Mouse (Mus musculus) NIH3T3 (cell line): ENCODE measurements around the gene Aoc2.
A peak's percentile ranks its signal among the peaks of the same experiment; 100 is the strongest.

Experiments
- DNase-seq: peaks from one replicate; pipeline ENCODE4 v3.0.0-alpha.2; 2012; ENCODE audit warnings: low read depth

The Aoc2 gene

DNA sequence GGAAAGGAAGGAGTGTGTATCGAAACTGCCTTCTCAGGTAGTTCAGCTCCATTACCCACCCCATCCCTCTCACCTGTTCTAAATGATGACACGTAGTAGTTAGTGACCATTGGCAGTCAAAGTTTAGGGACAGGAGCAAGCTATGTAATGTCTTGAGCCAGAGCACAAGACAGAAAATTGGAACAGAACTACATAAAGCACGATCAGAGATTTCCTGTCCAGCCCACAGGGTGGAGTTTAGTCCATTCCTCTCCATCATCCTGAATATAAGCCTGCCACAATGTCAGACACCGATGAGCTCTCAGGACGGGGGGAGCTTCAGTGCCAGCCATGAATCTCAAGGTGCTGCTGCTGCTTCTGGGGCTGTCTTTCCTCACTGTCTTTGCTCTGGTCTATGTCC, at the start of gene Aoc2:
Gene Aoc2, plus strand, starts transcription at position 301 of the 400 bp plus-strand sequence.
- no peak for DNase-seq

DNA sequence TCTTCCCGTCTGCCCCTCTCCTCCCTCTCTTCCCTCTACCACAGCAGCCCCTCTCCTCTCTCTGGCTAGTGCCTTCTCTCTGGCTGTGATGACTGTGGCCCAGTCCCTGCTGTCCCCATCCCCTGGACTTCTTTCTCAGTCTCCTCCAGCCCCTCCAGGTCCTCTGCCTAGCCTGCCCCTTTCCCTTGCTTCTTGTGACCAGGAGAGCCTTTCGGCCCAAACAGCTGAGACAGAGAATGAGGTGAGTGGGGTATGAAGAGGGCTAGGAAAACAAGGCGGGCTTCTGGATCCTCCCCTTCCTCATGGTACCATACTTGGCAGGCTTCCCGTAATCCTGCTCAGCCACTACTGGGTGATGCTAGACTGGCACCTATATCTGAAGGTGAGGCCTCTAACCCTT, 49.6 kb upstream of the Aoc2 start:
- DNase-seq: no peak

DNA sequence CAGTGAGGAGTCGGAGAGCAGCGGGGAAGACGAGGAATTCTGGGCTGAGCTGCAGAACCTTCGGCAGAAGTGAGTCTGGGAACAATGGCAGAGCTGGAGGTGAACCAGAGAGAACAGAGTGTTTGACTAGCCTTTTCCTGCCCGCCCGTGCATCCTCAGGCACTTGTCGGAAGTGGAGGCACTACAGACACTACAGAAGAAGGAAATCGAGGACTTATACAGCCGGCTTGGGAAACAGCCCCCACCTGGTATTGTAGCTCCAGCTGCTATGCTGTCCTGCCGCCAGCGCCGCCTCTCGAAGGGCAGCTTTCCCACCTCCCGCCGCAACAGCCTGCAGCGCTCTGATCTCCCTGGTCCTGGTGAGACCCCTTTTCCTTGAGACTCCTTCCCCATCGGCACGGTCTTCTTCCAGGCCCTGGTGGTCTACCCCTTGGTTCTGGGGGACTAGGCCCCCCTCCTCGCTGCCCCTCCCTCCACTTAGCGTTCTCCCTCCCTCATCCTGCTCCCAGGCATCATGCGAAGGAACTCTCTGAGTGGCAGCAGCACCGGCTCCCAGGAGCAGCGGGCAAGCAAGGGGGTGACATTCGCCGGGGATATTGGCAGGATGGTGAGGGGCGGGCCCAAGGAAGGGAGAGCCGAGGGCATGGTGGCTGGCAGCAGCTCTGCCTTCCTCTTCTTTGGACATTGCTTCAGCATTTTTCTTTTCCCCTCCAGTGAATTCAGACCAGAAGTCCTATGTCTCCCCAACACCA, 48.4 kb upstream of the Aoc2 start:
- no peak for DNase-seq

DNA sequence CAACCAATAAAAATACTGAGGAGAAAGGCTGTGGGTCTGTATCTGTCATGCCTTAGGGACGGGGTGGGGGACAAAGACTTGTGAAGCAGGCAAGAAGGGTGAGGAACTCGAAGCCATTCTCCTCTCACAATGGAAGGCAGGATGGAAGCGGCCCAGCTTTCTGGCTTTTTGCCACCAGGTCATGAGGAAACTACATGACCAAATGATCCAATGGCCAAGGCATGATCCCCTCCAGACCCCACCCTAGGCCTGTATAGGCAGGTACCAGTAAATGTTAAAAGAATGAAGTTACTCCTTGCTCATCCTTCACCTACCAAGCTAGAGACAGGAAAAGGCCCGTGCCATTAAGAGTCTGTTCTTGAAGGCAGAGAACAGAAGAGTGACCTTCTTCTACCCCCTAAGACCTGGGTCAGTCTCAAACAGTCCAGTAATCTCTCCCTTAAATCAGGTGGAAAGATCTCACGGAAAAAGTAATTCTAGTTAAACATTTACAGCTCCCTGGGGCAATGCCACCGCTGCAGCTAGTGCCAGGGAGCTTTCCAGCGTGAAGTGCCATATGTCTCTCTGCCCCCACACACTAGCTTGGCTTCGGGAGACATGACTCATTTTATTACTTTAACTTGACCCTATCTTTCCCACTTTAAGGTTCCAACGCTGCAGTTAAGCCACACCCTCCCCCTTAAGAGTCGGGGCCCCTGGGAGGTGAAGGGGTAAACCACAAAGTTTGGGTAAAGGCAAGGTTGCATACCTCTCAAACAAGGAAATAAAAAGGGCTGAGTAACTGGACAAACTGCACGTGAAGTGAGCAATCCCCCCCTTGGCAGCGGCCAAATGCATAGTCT, 47.3 kb upstream of the Aoc2 start:
- DNase-seq: peak; percentile 82

DNA sequence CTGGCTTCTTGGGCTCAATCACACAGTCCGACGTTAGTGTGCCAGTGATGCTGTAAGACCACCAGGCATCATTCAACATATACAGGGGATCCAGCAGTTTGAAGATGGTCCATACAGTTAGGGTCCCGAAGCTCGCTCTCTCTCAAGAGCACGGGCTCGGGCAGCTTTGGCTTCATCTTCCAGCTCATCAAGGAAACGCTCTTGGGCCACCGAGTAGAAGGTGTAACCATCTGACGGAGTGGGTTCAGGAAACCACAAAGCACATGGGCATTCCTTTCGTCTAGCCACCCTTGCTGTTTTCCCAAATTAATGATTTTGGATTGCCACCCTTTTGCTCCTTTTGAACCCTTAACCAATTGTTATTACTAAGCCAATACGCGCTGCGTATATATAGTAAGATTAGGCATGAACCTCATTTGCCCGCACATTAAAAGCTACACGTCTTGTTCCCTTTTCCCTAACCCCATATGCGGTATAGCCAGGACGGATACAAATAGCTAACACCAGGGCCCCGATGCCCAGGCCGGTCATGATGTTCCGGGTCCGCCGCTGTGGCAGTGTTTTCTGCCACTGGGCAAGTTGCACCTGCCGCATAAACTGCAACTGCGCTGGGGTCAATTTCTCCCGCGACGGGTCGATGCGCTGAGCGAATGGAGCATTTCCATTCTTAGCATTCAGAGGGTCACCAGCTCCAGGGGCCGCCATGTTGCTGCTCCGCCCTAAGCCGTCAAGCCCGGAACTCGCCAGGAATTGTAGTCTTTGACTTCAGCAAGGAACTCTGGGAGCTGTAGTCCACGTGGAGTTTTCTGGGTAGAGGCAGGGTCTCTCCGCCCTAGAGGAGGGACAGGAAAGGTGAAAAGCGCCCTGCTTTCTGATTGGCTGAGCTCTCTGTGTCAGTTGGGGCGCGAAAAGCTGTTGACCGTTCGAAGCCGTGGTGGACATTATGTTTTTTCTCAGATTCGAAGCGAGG, 46.4 kb upstream of the Aoc2 start, which contains the start of the genes Cntd1 and Coa3:
Gene Cntd1, plus strand, starts transcription at position 790 of the 970 bp plus-strand sequence.
Gene Coa3, minus strand, starts transcription at position 892 of the 970 bp plus-strand sequence.
- DNase-seq: peak; percentile 90

DNA sequence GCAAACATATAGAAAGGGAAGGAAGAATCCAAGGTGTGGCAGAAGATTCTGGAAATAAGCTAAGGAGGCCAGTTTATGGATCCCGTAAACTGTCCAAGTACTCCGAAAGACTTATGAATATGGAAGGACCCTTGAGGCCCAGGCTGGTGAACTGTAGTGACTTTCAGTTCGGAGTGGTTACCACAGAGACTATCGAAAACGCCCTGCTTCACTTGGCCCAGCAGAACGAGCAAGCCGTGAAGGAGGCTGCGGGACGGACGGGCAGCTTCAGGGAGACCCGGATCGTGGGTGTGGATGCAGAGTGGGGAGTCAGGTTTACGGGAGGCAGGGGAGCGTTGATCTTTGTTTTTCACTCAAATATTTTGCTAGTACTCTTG, 45.7 kb upstream of the Aoc2 start:
- DNase-seq: no peak

DNA sequence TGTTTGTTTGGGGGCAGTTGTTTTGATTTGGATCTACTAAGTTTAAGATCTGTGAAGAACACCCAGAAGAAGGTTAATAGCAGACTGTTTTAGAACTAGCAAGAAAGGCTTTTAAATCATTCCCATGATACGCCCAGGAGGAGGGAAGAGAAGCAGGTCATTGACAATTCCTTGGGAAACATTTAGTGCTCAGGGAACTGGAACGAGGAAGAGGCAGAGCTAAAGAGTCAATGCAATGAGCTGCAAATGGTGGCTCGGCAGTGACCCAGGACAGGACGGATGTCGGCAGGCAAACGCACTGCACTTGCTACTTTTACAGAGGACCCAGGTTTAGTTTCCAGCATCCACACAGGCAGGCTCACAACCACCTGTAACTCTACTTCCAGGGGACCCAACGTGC, 44.0 kb upstream of the Aoc2 start:
- DNase-seq: no peak

DNA sequence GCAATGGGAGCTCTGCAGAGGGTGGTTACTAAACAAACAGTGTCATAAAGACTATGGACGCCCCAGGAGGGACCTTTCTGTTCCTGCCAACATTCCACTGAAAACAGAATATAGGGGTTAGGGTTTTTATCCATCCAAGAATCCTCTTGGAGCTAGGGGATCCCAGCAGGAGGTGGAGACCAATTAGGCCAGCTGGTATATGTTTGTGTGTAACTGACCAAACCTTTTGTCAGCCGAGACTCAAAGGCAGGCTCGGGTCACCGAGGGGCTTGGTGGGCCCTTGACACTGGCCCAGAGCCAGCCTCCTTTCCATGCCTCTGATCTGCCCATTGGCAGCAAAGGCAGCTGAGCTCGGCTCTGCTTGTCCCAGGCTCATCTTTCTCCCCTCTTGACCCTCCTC, 42.0 kb upstream of the Aoc2 start:
- DNase-seq: no peak

DNA sequence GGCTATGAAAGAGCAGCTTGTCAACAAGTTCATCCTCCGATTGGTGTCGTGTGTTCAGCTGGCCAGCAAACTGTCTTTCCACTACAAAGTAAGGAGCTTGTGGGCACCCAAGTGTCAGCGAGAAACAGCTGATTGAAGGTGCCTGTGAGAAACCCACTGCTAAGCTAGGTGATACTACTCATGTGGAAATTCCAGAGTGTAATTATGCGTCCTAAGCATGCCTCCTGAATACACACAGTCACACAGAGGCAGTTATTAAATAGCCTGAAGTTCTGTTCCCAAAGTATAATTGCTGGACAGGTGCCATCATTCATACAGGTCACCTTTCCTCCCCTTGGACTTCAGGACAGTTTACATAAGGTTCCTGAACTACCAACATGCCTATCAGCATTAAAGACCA, 41.1 kb upstream of the Aoc2 start:
- DNase-seq: no peak

DNA sequence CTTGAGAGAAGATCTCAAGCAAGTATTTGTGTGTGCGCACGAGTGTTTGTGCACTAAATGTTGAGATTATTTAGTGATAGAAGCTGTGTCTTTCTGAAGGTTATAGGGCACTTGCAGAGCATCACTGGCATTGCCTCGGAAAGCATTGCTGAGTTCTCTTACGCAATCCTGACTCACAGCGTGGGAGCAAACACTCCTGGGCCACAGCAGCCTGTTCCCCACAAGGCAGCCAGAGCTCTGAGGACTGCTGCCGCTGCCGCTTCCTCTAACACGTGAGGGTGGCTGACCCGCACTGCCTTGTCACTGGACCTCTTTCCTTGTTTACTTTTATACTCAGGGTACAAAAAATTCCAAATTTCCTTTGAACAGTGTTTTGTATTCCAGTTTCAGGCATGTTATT, 37.6 kb upstream of the Aoc2 start:
- peak; percentile 81 for DNase-seq

DNA sequence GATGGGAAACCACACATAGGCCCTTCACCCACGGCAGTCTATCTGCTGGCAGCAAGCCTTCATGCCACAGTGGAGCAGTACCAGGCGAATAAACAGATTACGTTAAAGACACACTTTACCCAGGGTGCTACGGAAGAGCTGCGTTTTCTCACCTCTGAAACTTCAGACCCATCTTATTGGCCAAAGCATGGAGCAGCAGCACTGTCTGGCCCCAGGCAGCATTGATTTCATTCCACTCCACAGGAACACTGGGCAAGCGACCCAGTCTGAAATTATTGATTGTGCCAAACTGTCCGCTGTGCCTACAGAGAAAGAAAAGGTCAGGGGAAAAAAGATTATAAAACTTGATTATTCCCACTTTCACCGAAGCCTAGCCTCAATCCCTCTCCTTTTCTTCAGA, 33.6 kb upstream of the Aoc2 start:
- no peak for DNase-seq

DNA sequence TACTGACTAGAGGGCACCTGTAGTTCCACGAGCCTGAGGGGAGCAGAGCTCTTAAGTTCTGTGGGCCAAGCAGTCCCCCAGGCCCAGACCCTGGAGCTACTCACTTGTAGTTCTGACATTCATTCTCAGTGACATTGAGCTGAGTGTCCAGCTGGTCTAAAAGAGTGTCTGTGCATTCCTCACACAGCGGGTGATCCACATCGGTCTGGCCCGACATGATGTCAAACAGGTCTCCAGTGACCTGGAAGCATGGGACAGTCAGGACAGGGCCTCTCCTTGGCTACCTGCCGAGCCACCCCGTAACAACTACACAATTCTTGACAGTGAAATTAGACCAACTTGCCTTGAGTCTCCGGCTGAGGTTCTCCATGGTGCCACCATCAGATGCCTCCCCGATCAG, 29.7 kb upstream of the Aoc2 start:
- DNase-seq: no peak

DNA sequence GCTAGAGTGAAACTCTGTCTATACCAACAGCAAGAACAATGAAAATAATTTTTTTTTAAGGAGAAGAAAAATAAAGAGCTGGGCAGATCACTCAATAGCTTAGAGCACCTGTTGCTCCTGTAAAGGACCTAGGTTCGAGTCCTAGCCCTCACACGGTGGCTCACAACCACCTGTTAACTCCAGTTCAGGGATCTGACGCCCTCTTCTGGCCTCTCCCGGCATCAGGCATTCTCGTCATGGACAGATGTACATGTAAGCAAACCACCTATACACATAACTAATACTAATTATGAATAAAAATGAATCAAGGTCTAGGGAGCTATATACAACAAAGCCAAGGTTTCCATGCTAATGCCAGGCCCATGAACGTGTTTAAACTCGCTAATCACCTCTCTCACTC, 24.0 kb upstream of the Aoc2 start:
- peak; percentile 35 for DNase-seq

DNA sequence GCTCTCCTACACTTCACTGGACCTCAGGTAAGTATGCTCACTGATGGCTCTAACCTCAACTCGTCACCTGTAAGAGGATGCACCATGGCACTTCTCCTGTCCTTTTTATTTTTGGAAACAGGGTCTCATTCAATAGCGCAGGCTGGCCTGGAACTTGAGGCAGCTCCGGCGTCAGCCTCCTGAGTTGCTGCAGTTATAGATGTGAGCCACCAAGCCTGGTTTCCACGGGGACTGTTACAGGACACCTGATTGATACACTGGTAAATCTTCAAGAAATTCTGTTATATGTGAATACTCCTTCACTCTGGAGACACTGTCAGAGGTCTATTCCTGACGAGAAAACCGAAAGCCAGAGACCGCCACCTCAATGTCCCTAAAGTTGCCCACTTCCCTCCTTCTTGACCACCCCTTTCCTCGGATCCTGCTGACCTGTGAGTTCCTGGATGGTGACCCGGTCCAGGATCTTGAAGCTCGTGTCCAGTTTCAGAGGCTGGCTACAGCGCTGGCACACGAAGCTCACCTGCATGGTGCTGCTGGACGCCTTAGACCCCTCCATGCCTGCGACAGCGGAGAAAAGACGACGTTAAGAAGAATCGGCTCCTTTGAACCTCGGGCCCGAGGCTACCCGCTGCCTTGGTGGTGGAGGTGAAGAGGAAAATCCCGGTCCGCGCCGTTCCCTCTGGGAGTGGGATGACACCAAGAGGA, 23.4 kb upstream of the Aoc2 start:
- no peak for DNase-seq

DNA sequence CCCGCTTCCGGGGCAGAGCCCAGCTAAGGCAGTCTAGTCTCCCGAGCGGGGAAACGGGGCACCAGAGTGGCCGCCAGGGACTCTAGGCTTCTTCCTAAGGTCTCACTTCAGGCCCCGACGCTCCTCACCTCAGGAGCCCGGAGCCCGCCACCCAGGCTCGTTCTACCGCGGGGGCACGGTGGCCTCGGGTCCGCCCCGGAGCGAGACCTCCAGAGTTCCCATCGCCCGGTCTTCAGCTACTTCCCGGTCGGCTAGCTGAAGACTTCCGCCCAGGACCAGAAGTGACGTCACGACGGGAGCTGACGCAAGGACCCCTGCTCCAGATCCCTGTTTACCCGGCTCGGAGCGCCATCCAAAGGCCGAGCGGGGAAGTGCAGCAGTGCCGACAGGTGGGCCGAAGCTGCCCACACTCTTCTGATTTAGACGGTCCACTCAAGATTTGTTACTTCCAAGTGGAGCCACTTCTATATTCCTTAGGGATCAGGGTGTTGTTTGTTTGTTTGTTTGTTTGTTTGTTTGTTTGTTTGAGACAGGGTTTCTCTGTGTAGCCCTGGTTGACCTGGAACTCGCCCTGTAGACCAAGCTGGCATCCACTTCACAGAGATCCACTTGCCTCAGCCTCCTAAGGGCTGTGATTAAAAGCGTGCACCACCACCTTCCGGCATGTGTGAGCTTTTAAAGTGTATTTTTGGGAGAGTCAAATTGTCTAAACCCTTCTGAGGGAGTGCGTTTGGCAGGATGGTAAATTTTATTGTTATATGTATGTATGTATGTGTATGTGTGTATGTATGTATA, 22.7 kb upstream of the Aoc2 start, which contains the start of gene Becn1:
Gene Becn1, minus strand, starts transcription at position 283 of the 795 bp plus-strand sequence.
- DNase-seq: peak; percentile 98

DNA sequence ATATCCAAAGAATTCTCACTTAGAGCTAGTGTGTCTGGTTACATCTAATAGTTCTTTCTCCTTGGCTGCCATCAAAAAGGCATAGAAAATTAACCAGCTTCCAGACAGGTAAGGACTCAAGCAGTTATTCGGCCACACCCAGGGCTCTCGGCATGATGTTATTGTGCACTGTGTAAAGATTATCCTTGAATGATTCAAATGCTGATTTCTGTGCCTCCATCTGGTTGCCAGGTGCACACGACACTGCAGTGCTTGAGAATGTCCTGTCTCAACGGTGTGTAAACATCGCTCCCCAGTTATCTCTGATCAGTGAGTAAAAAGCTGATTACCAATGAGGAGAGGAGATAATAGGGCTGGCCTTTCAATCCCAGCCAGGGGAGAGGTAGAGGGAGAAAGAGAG, 17.1 kb upstream of the Aoc2 start:
- DNase-seq: no peak

DNA sequence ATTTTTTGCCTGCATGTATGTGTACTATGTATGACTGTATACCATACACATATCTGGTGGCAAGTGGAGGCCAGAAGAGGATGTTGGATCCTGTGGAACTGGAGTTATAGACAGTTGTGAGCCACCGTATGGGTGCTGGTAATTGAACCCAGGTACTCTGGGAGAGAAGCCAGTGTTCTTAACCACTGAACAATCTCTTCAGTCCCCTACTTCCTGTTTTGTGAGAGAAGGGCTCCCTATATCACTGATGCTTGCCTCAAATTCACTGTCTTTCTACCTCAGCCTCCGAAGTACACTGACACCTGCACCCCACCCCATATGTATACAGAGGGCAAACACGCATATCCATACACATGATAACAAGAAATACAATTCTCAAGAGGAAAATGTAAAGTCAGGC, 13.8 kb upstream of the Aoc2 start:
- no peak for DNase-seq

DNA sequence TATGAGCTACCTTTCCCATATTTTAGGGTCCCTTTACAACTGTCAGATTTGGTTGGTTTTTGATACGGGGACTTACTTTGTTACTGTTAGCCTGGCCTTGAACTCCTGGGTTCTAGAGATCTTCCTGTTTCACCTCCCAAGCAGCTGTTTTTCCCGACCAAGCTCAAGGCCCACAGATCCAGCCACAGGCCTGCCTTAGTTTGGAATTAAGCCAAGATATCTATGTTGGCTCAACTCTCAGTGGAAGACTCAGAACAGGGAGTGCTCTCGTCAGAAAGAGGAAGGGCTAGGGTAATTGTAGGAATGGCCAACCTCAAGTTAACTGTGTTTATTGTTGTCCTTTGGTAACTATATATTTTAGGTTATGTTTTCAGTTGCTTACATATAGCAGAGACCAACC, 12.7 kb upstream of the Aoc2 start:
- DNase-seq: no peak

DNA sequence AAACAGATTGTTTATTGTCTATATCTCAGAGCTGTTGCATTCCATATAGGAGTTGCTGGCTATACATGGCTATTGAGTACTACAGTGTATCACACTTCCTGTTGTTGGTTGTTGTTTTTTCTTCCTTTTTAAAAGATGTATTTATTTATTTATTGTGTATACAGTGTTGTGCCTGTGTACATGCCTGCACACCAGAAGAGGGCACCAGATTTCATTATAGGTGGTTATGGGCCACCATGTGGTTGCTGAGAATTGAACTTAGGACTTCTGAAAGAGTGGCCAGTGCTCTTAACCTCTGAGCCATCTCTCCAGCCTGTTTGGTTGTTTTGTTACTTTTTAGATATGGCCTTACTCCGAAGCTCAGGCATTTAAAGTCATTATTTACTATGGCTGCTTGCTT, 10.3 kb upstream of the Aoc2 start:
- DNase-seq: no peak

DNA sequence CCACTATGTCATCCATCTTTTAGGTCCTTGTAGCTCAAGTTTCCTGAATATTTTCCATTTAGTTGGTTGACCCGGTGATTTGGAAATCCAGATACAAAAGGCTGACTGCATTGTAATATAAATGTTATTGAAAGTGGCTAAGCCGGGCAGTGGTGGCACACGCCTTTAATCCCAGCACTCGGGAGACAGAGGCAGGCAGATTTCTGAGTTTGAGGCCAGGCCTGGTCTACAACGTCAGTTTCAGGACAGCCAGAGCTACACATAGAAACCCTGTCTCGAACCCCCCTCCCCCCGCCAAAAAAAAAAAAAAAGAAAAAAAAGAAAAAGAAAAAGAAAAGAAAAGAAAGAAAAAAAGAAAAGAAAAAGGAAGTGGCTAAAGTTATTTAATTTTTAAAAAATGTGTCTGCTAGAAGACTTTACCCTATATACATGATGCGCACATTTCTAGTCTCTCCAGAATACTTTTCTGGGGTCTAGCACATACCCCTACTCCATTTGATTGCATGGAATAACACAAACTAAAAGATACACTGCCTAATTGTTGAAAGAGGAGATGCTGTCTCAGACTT, 9.7 kb upstream of the Aoc2 start:
- DNase-seq: no peak
